Mouse (Mus musculus) R1 (cell line): Measurements from ENCODE around the gene Depdc1b.

Source experiments
- DNase-seq: peaks from one replicate; pipeline ENCODE4 v3.0.0-alpha.2; 2018; ENCODE audit warnings: low read depth, low spot score

The Depdc1b gene

GRCm38 (mm10) chr13:108315702-108316486, at the start of gene Depdc1b:
Gene Depdc1b, plus strand, starts transcription at chr13:108316332.
- DNase-seq = peak; percentile 97

GRCm38 (mm10) chr13:108267841-108268634, 48.1 kb upstream of the Depdc1b start:
- DNase-seq = no peak

DNA sequence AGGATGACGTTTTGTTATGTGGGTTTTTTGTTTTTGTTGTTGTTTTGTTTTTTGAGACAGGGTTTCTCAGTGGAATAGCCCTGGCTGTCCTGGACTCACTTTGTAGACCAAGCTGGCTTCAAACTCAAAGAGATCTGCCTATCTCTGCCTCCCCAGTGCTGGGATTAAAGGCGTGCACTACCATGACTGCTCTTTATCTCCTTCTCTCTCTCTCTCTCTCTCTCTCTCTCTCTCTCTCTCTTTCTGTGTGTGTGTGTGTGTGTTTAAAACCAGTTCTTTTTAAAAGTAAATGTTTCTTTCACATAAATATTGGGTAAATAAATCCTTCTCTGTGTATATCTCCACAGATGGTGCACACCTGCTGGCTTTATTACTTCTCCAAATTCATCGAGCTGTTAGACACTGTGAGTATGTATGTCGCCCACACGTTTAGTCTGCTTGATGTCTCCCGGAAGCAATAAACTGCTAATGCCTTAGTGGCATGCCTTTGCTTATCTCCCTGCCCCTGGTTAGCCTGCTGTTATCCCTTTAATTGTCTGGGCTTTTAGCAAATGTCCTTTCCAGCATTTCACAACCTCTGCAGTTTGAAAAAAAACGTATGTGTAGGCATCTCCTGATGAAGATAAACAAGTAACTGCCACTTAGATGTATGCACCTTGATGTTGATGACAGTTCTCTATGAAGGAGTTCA, 44.5 kb upstream of the Depdc1b start:
- DNase-seq = no peak

DNA sequence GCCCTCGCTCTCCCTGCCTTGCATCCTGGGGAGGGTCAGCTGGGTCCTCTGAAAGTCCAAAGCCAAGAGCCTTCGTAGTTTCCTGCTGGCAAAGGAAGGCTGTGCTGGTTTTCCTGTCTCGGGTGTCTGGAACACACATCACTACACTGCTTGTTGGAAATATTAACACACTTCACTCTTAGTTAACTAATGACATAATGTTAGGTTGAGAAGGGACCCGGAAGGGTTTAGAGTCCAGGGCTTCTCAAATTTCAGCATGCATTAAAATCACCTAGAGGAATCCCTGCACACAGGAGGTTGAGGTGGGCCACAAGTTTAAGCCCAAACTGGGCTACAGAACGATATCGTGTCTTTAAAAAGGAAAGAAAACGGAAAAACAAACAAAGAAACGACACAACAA, 43.8 kb upstream of the Depdc1b start:
- DNase-seq = no peak

DNA sequence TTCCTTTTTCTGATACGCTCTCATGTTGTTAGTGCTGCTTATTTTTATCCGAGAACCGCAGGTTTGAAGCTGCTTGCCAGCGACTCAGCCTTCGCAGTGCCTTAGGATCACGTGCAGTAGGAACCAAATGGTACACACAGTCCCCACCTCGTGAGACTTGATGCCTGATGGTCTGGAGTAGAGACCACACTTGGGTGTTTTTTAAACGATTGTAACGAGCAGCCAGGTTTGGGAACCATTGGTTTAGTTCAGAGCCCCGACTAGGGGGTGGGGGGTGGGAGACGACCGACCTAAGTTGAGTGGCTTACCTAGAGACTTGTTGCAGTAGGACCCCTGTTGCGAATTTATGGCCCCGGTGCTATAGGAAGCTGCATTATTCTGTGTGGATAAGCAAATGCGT, 43.1 kb upstream of the Depdc1b start:
- DNase-seq = peak; percentile 36

- no peak for DNase-seq
These were observed 42.7 kb upstream of the Depdc1b start for GRCm38 (mm10) chr13:108273456-108273855.

DNA sequence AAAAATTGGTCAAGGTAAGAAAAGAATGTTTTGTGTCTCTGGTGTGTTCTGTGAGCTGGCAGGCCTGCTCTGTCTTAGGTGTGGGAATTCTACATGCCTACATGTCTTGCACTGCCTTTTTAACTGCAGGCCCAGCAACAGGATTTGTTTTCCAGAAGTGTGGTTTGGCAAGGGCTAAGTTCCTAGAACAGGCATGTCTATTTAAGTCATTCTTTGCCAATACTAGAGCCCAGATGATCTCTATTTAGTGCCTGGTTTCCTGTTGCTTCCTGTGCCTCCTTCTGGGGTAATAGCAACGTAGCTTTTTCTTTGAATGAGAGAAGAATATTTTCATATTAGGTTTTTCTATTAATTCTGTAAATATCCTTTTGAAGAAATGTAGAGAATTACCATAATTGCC, 39.6 kb upstream of the Depdc1b start:
- DNase-seq = no peak

DNA sequence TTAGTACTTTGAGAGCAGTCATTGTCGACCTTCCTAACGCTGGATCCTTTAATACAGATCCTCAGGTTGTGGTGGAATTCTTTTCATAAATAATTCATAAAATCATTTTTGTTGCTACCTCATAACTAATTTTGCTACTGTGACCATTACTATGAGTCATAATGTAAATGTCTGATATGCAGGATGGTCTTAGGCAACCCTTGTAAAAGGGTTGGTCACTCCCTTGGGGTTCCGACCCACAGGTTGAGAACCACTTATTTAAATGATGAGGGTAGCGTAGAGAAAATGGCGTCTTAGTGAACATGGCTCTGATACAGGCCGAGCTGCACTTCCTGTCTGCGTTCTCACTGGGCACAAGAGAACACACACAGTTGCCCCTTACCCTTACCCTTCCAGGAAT, 38.8 kb upstream of the Depdc1b start:
- DNase-seq = no peak

- no peak for DNase-seq
These were observed 37.5 kb upstream of the Depdc1b start for GRCm38 (mm10) chr13:108278592-108278991.

GRCm38 (mm10) chr13:108284312-108284711, 31.8 kb upstream of the Depdc1b start:
- no peak for DNase-seq

DNA sequence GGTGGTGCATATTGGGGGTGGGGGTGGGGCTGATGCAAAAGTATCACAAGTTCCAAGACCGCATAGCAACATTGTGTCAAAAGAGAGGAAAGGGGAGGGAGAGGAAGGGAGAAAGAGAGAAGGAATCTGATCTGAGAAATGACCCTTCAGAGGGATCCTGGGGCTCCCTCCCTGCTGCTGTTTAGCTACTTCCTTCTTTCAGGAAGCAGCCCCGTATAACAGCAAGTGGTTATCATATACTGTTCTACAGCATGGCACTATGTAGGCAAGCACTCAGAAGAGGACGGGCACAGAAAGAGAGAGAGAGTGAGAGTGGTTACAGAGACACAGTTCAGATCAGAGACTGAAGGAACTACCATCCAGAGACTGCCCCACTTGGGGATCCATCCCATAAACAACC, 28.2 kb upstream of the Depdc1b start:
- DNase-seq = no peak

- no peak for DNase-seq
These were observed 26.7 kb upstream of the Depdc1b start for GRCm38 (mm10) chr13:108289436-108289835.

GRCm38 (mm10) chr13:108290314-108290713, 25.8 kb upstream of the Depdc1b start:
- DNase-seq = no peak

DNA sequence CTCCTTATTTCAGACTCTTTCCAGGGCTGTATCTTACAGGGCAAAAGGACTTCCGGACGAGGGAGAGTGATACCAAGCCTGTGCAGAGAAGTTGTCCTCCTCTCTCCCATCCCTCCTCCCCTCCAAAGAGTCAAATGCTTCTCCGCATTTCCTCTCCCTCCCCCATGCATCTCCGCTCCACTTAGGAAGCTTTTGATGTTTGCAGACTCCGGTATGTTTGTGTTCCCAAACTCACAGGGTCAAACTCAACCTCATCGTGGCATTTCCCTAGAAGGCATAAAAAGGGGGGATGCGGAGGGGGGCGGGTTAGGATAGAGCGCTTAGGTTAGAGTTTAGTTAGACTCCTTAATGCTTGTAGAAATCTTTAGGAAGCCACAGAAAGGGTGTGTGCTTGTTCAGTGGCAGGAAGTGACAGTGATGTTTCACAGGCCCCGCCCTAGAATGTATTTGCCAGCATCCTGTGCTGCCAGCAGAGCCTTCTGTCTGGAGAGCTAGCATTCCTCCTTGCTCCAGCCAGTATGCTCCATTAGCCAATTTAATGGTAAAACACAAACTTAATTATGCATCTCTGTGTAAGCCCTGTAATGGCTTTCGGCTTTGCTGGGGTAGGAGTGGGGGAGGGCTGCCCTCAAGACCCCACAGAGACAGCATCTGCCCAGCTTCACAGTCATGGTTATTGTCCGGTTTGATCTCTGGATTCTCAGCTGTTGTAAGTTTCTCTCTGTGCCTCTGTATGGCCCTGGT, 18.6 kb upstream of the Depdc1b start:
- peak; percentile 86 for DNase-seq

GRCm38 (mm10) chr13:108298241-108298640, 17.9 kb upstream of the Depdc1b start:
- no peak for DNase-seq

- peak; percentile 63 for DNase-seq
These were observed 15.7 kb upstream of the Depdc1b start for GRCm38 (mm10) chr13:108300346-108300950.

DNA sequence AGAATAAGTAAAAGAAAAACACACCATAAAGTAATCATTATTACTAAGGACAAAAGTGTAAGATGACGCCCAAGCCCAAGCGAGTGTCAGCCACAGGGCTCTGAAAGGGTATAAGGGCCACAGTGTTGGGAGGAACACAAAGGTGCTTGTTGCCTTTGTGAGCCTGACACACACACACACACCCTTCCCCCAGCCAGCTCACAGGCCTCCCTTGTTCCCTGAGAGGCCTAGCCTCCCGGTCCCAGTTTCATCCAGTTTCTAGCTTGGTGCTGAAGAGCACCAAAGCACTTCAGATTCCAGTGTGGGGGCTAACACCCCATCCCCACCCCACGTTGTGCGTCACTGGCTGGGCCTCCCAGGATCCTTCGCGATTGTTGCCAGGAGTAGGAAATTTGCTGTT, 14.7 kb upstream of the Depdc1b start:
- DNase-seq = peak; percentile 35

DNA sequence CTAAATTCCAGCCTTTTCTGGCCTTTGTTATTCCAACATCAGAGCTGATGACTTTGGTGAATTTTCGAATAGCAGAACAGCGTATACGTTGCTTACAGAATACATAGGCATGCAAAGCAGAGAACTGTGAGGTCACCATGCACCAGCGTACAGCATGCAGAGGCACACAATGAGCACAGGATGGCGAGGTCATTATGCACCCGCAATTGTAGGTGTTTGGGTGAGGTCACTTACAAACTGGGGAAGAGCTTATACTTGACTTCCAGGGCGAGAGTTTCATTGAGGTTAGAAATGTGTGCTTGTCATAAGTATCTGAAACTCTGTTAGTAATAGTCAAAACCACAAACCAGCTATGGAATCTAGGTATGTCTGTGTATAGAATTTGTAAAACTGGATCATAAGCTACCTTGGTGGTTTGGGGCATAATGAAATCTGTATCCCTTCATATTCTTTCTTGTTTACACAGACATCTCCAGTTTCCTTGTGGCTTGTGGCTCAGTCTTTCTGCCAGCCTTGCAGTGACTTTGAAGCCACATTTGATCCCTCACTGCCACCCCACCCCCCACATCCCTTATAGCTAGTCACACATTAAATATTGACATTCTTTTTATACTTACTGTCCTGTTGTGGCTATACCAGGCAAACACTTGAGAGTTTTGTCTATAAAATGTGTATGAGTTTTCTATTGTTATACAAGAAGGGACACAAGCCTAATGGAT, 13.0 kb upstream of the Depdc1b start:
- DNase-seq = peak; percentile 19

DNA sequence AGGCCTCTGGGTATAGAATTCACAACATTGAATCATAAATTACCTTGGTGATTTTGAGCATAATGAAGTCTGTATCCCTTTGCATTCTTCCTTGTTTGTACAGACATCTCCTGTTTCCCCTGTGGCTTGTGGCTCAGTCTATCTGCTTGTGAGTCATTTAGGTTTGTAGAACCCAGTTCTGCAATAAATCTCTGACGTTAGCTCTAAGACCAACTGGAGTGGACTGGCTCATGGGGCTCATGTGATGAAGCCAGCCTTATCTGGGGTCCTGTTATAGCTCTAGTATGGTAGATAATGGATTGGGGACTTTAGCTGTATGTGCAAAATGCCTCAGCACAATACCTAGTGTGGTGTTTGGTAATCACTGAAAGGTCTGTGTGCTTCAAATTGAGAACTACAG, 12.3 kb upstream of the Depdc1b start:
- DNase-seq = no peak

DNA sequence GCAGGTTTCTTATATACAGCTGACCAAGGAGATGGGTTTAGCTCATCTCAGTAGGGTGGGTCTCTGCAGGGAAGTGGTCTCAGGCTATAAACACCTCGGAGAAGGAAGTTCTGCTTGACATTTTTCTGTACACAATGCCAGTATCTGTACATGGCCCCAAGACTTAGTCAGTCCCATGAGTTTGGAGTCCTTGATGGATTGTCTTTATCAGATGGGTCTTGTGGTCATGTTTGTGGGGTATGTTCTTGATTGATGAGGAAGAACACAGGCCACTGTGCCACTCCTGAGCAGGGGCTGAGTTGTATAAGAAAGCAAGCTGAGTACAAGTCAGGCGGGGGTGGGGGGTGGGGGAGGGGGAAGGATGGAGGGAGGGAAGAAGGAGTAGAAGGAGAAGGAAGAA, 11.5 kb upstream of the Depdc1b start:
- no peak for DNase-seq

GRCm38 (mm10) chr13:108316487-108316903, 363 bp downstream of the Depdc1b start:
- peak; percentile 85 for DNase-seq
